Mouse (Mus musculus): ENCODE data around the gene Umps. TPM values are rescaled to one million over a fixed set of nuclear protein-coding genes. Genes with fewer than 3 reads are reported as not detected.
A peak's percentile ranks its signal among the peaks of the same experiment; 100 is the strongest.

Umps gene
- total and polyA plus RNA-seq, 2 experiments from 2014 or later = 12.6 to 14.3 TPM

DNA sequence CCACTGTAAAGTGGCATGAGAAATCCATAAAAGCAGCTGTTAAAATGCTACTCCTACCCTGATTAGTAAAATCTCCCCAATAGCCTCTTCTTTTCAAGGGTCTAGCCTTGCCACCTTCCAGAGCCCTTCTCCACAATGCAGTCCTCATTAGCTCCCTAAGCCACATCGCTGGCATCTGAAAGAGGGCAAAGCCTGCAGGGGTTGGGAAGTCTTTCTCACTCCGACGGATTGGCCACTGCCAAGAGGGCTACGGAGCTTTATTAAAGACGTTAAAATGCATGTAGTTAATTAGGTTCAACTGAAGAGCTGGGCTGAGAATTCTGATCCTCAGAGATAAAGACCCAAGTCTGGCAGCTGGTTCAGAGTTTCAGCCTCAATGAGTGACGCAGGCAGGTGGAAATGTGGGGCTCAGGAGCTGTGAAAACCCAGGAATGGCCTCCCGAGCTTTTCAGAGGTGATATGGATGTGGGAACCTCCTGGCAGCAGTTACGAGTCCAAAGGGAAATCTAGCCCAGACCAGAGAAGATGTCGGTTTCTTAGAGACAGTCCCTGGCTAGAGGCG is 36.8 kb upstream of the Umps start:
- no peaks in the 10 kb centered on the region for H3K27me3 ChIP-seq (ENCODE audit: control insufficient read depth, insufficient read depth, low read length)
- no peaks in the 10 kb centered on the region for H3K9me3 ChIP-seq (replicated peaks; ENCODE audit: control insufficient read depth, low read length)
- no peak overlapping the region for H3K4me3 ChIP-seq (ENCODE audit: low read depth, low read length)
- no peak for DNase-seq (ENCODE audit: low spot score)
- H3K4me1 ChIP-seq (ENCODE audit: control insufficient read depth, insufficient read depth) = peaks cover 13% of the 10 kb centered on the region; the same call in 1 of the 2 replicates
- whole genome bisulfite sequencing = 35% methylated on average over 10 of the region's 10 CpGs
- H3K4me2 ChIP-seq (ENCODE audit: low read depth, low read length) = peak overlapping the region; percentile 24; the same call in 1 of the 2 replicates
- no peak for TF ChIP-seq CTCF (IDR thresholded peaks at IDR 0.05; ENCODE audit: low read depth)
- no peak for TF ChIP-seq EP300 (IDR thresholded peaks at IDR 0.05; ENCODE audit: low read depth)
- H3K27ac ChIP-seq (ENCODE audit: low read depth) = peak overlapping the region; percentile 36
- H3K9ac ChIP-seq (replicated peaks; ENCODE audit: low read depth, low read length) = no peak overlapping the region
- no peaks in the 10 kb centered on the region for H3K36me3 ChIP-seq (replicated peaks; ENCODE audit: control insufficient read depth, insufficient read depth, low read length)
- peak; percentile 5; the same call in 1 of the 2 replicates for ATAC-seq (ENCODE audit: insufficient read depth, low read depth)

DNA sequence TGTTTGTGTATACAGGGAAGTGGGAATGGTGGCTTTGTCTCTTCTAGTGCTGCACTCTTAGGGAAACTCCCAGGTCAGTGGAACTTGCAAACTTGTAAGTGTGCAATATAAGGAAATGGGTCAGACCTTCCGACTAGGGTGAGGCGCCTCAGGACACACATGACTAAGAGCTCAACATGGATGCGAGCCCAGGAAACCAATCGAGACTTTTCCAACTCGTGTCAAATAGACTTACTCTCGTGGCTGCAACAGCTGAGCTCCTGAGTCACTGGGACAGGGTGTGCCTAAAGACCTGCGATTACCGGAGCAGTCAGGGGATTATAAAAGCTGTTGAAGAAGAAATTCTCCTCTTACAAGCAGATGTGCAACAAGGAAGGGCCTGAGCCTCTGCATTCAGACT is 33.9 kb upstream of the Umps start:
- Histone ChIP-seq H3K27ac (ENCODE audit: low read depth) (no peak overlapping the region), H3K4me2 (ENCODE audit: low read depth, low read length) (no peak overlapping the region), H3K4me3 (ENCODE audit: low read depth, low read length) (no peak overlapping the region), H3K9me3 (replicated peaks; ENCODE audit: control insufficient read depth, low read length) (no peaks in the 10 kb centered on the region), H3K4me1 (ENCODE audit: control insufficient read depth, insufficient read depth) (peaks cover 13% of the 10 kb centered on the region; the same call in 1 of the 2 replicates), H3K36me3 (replicated peaks; ENCODE audit: control insufficient read depth, insufficient read depth, low read length) (no peaks in the 10 kb centered on the region), H3K9ac (replicated peaks; ENCODE audit: low read depth, low read length) (no peak overlapping the region), H3K27me3 (ENCODE audit: control insufficient read depth, insufficient read depth, low read length) (no peaks in the 10 kb centered on the region)
- TF ChIP-seq EP300 (IDR thresholded peaks at IDR 0.05; ENCODE audit: low read depth) = no peak
- TF ChIP-seq CTCF (IDR thresholded peaks at IDR 0.05; ENCODE audit: low read depth) = no peak
- ATAC-seq (ENCODE audit: insufficient read depth, low read depth) (no peak), DNase-seq (ENCODE audit: low spot score) (no peak)
- 66% methylated on average over 8 of the region's 8 CpGs for WGBS

DNA sequence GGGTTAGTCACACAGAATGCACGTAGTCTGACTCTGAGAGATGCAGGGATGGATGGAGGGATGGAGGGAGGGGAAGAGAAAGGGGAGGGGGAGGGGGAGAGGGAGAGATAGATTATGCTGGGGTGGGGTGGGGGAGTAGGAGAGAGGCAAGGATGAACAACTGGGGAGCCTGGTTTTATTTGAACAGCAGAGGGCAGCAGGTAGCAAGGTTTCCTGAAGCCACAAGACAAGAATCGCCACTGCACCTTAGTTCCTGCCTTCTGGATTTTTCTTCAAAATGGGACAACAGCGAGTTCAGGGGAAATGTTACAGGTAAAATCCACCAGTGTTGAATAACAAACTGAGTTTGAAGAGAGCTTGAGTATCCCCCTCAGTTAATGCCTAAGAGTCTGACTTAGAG is 32.5 kb upstream of the Umps start:
- Histone ChIP-seq H3K36me3 (replicated peaks; ENCODE audit: control insufficient read depth, insufficient read depth, low read length) (no peaks in the 10 kb centered on the region), H3K4me2 (ENCODE audit: low read depth, low read length) (no peak overlapping the region), H3K4me1 (ENCODE audit: control insufficient read depth, insufficient read depth) (peaks cover 7% of the 10 kb centered on the region; the same call in 1 of the 2 replicates), H3K27me3 (ENCODE audit: control insufficient read depth, insufficient read depth, low read length) (no peaks in the 10 kb centered on the region), H3K9me3 (replicated peaks; ENCODE audit: control insufficient read depth, low read length) (no peaks in the 10 kb centered on the region), H3K27ac (ENCODE audit: low read depth) (no peak overlapping the region), H3K4me3 (ENCODE audit: low read depth, low read length) (no peak overlapping the region), H3K9ac (replicated peaks; ENCODE audit: low read depth, low read length) (no peak overlapping the region)
- WGBS = 17% methylated on average over 3 of the region's 3 CpGs
- TF ChIP-seq EP300 (IDR thresholded peaks at IDR 0.05; ENCODE audit: low read depth) (no peak), CTCF (IDR thresholded peaks at IDR 0.05; ENCODE audit: low read depth) (peak; percentile 64)
- ATAC-seq (ENCODE audit: insufficient read depth, low read depth) (no peak), DNase-seq (ENCODE audit: low spot score) (peak; percentile 61)

DNA sequence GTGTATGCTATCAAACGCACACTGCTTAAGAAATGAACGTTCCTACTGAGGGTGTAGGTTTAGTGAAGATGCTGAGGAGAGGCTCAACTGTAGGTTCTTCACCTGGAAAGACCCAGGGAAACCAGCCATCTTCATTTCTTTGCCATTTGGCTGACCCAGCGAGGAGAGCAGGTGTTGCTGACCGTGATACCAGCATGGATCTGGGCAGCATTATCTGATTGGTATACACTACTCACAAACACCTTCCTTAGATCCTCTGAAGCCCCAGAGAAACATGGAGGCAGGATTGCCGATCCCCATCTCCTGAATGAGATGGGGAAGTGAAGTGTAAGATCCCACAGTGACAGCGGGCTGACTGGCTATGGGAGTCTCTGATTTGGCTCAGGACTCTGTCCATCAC is 31.2 kb upstream of the Umps start:
- H3K4me3 ChIP-seq (ENCODE audit: low read depth, low read length) = no peak overlapping the region
- no peaks in the 10 kb centered on the region for H3K36me3 ChIP-seq (replicated peaks; ENCODE audit: control insufficient read depth, insufficient read depth, low read length)
- H3K27me3 ChIP-seq (ENCODE audit: control insufficient read depth, insufficient read depth, low read length) = no peaks in the 10 kb centered on the region
- TF ChIP-seq EP300 (IDR thresholded peaks at IDR 0.05; ENCODE audit: low read depth) (no peak), CTCF (IDR thresholded peaks at IDR 0.05; ENCODE audit: low read depth) (no peak)
- H3K9ac ChIP-seq (replicated peaks; ENCODE audit: low read depth, low read length) = no peak overlapping the region
- no peaks in the 10 kb centered on the region for H3K4me1 ChIP-seq (ENCODE audit: control insufficient read depth, insufficient read depth)
- ATAC-seq (ENCODE audit: insufficient read depth, low read depth) (no peak), DNase-seq (ENCODE audit: low spot score) (no peak)
- 77% methylated on average over 6 of the region's 6 CpGs for WGBS
- H3K27ac ChIP-seq (ENCODE audit: low read depth) = no peak overlapping the region
- no peak overlapping the region for H3K4me2 ChIP-seq (ENCODE audit: low read depth, low read length)
- no peaks in the 10 kb centered on the region for H3K9me3 ChIP-seq (replicated peaks; ENCODE audit: control insufficient read depth, low read length)

DNA sequence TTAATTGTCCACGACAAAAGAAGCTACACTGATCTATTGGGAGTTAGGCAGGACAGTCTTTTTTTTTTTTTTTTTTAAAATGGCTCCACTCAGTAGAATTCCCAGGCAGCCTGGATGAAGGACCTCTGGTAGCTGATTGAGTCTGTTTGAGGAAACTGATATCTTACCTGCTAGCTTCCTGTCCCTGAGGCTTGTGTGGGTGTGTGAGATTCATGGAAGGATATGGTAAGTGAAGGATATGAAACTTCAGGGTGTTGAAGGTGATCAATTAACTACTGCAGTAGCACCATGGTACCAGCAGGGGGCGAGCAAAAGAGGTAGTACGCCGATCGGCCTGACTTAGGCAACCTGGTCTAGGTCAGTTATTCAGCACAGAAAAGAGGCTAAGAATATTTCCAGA is 29.2 kb upstream of the Umps start:
- Histone ChIP-seq H3K4me1 (ENCODE audit: control insufficient read depth, insufficient read depth) (no peaks in the 10 kb centered on the region), H3K27me3 (ENCODE audit: control insufficient read depth, insufficient read depth, low read length) (no peaks in the 10 kb centered on the region), H3K9ac (replicated peaks; ENCODE audit: low read depth, low read length) (no peak overlapping the region), H3K4me3 (ENCODE audit: low read depth, low read length) (no peak overlapping the region), H3K4me2 (ENCODE audit: low read depth, low read length) (no peak overlapping the region), H3K27ac (ENCODE audit: low read depth) (no peak overlapping the region), H3K9me3 (replicated peaks; ENCODE audit: control insufficient read depth, low read length) (no peaks in the 10 kb centered on the region), H3K36me3 (replicated peaks; ENCODE audit: control insufficient read depth, insufficient read depth, low read length) (no peaks in the 10 kb centered on the region)
- WGBS = 3% methylated on average over 5 of the region's 5 CpGs
- peak; percentile 66 for DNase-seq (ENCODE audit: low spot score)
- peak; percentile 36; the same call in 1 of the 2 replicates for ATAC-seq (ENCODE audit: insufficient read depth, low read depth)
- TF ChIP-seq CTCF (IDR thresholded peaks at IDR 0.05; ENCODE audit: low read depth) (peak; percentile 87), EP300 (IDR thresholded peaks at IDR 0.05; ENCODE audit: low read depth) (no peak)

DNA sequence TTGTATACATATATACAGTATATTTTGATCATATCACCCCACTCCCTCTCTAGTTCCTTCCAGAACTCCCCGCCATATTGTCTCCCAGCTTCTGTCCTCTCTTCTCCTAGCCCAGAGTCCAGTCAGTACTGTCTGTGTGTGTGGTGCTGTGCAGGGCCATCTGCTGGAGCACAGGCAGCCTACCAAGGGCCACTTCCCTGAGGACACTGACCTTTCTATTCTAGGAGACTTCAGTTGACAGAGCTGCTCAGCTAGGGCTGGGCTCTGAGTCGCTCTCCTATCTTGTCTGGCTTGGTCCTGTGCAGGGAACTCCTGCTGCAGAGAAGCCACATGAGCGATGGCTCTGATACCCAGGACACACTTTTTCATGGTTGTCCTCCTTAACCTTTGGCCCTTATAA is 28.7 kb upstream of the Umps start:
- no peaks in the 10 kb centered on the region for H3K9me3 ChIP-seq (replicated peaks; ENCODE audit: control insufficient read depth, low read length)
- H3K9ac ChIP-seq (replicated peaks; ENCODE audit: low read depth, low read length) = no peak overlapping the region
- H3K4me2 ChIP-seq (ENCODE audit: low read depth, low read length) = no peak overlapping the region
- 66% methylated on average over 3 of the region's 3 CpGs for WGBS
- H3K27ac ChIP-seq (ENCODE audit: low read depth) = no peak overlapping the region
- H3K4me1 ChIP-seq (ENCODE audit: control insufficient read depth, insufficient read depth) = no peaks in the 10 kb centered on the region
- ATAC-seq (ENCODE audit: insufficient read depth, low read depth) (no peak), DNase-seq (ENCODE audit: low spot score) (no peak)
- no peak for TF ChIP-seq EP300 (IDR thresholded peaks at IDR 0.05; ENCODE audit: low read depth)
- no peak for TF ChIP-seq CTCF (IDR thresholded peaks at IDR 0.05; ENCODE audit: low read depth)
- H3K27me3 ChIP-seq (ENCODE audit: control insufficient read depth, insufficient read depth, low read length) = no peaks in the 10 kb centered on the region
- H3K4me3 ChIP-seq (ENCODE audit: low read depth, low read length) = no peak overlapping the region
- no peaks in the 10 kb centered on the region for H3K36me3 ChIP-seq (replicated peaks; ENCODE audit: control insufficient read depth, insufficient read depth, low read length)
